Mouse (Mus musculus): ENCODE results near the gene Spty2d1. TPM values are rescaled to one million over a fixed set of nuclear protein-coding genes. Genes with fewer than 3 reads are reported as not detected.
"Not testable (repeated sequence)": the region's sequence is repeated elsewhere in the genome, so short reads cannot be mapped to it uniquely, and the experiment has no call there.

The Spty2d1 gene
- total and polyA plus RNA-seq, 2 experiments from 2014 or later, result 4.7 to 8.8 TPM

GRCm38 (mm10) chr7:47035426-47035825 lies 27.2 kb upstream of the Spty2d1 start:
- H3K9me3 ChIP-seq (ENCODE audit: low read length), result no peaks in the 10 kb centered on the region
- no peak for TF ChIP-seq CTCF (IDR thresholded peaks at IDR 0.05)
- no peak overlapping the region for H3K9ac ChIP-seq (replicated peaks; ENCODE audit: low read length, poor library complexity, severe bottlenecking)
- ATAC-seq (ENCODE audit: low FRiP score) (no peak), DNase-seq (ENCODE audit: low spot score) (no peak)
- no peaks in the 10 kb centered on the region for H3K36me3 ChIP-seq (ENCODE audit: insufficient read depth, low read length)
- WGBS, result 83% methylated on average over 8 of the region's 8 CpGs
- no peak overlapping the region for H3K4me2 ChIP-seq (ENCODE audit: low read depth, low read length, poor library complexity, severe bottlenecking)
- H3K4me3 ChIP-seq (ENCODE audit: low read depth, low read length), result no peak overlapping the region
- no peak overlapping the region for H3K27ac ChIP-seq (ENCODE audit: low read depth, low read length)
- no peaks in the 10 kb centered on the region for H3K27me3 ChIP-seq (ENCODE audit: insufficient read depth, low read length)
- H3K4me1 ChIP-seq (ENCODE audit: insufficient read depth, low read length), result no peaks in the 10 kb centered on the region

DNA sequence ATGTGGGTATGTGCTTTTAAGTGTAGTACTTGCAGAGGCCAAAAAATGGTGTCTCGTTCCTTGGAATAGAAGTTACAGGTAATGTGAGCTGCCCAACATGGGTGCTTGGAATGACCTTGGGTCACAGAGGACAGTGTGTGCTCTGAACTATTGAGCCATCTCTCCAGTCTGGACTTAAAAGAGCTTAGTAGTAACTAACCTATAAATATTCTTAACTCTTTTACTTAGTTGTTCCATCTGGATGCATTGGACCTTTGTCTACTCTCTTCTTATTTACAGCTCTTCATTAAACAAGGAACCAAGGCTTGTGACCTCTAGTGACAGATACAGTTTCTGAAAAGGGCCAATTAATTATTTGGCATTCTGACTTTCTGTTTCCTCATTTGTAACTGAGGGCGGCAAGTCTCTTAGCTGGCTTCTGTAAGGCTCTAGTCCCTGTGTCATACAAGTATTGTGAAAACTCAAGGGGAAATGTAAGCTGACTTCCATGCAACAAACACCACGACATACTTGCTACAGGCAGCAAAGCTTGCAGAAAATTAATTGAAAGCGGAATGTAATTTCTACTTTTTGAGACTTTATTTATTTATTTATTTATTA lies 26.7 kb upstream of the Spty2d1 start:
- H3K9ac ChIP-seq (replicated peaks; ENCODE audit: low read length, poor library complexity, severe bottlenecking), result no peak overlapping the region
- DNase-seq (ENCODE audit: low spot score), result no peak
- no peaks in the 10 kb centered on the region for H3K4me1 ChIP-seq (ENCODE audit: insufficient read depth, low read length)
- H3K9me3 ChIP-seq (ENCODE audit: low read length), result no peaks in the 10 kb centered on the region
- 92% methylated on average over 4 of the region's 4 CpGs for WGBS
- H3K4me2 ChIP-seq (ENCODE audit: low read depth, low read length, poor library complexity, severe bottlenecking), result no peak overlapping the region
- no peak for ATAC-seq (ENCODE audit: low FRiP score)
- no peaks in the 10 kb centered on the region for H3K36me3 ChIP-seq (ENCODE audit: insufficient read depth, low read length)
- TF ChIP-seq CTCF (IDR thresholded peaks at IDR 0.05), result no peak
- H3K4me3 ChIP-seq (ENCODE audit: low read depth, low read length), result no peak overlapping the region
- no peaks in the 10 kb centered on the region for H3K27me3 ChIP-seq (ENCODE audit: insufficient read depth, low read length)
- no peak overlapping the region for H3K27ac ChIP-seq (ENCODE audit: low read depth, low read length)

GRCm38 (mm10) chr7:47031371-47031770 lies 23.2 kb upstream of the Spty2d1 start:
- Histone ChIP-seq H3K9me3 (ENCODE audit: low read length) (no peaks in the 10 kb centered on the region), H3K36me3 (ENCODE audit: insufficient read depth, low read length) (no peaks in the 10 kb centered on the region), H3K27ac (ENCODE audit: low read depth, low read length) (no peak overlapping the region), H3K4me3 (ENCODE audit: low read depth, low read length) (no peak overlapping the region), H3K27me3 (ENCODE audit: insufficient read depth, low read length) (no peaks in the 10 kb centered on the region), H3K4me1 (ENCODE audit: insufficient read depth, low read length) (no peaks in the 10 kb centered on the region), H3K4me2 (ENCODE audit: low read depth, low read length, poor library complexity, severe bottlenecking) (no peak overlapping the region), H3K9ac (replicated peaks; ENCODE audit: low read length, poor library complexity, severe bottlenecking) (no peak overlapping the region)
- 77% methylated on average over 4 of the region's 4 CpGs for WGBS
- DNase-seq (ENCODE audit: low spot score), result no peak
- no peak for TF ChIP-seq CTCF (IDR thresholded peaks at IDR 0.05)
- ATAC-seq (ENCODE audit: low FRiP score), result no peak

DNA sequence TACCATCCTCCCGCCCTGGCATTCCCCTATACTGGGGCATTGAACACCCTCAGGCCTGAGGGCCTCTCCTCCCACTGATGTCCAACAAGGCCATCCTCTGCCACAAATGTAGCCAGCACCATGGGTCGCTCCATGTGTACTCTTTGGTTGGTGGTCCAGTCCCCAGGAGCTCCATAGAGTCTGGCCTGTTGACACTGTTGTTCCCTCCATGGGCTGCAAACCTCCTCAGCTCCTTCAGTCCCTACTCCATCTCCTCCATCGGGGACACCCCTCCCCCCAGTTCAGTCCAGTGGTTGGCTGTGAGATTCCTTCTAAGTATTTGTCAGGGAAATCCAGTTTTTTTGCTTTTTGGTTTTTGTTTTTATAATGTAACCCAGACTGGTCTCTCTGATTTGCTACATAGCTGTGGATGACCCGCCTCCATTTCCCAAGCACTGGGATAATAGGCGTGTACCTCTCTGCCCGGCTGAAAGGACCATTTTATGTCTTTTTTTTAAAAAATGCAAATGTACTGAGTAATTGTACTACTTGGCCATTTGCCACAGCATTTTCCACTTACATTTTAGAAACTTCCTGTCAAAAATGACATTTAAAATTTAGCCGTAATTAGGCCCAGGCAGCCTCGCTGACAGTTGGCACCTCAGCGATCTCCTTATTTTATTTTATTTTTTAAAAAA lies 22.4 kb upstream of the Spty2d1 start:
- TF ChIP-seq CTCF (IDR thresholded peaks at IDR 0.05), result no peak
- Histone ChIP-seq H3K27ac (ENCODE audit: low read depth, low read length) (no peak overlapping the region), H3K9ac (replicated peaks; ENCODE audit: low read length, poor library complexity, severe bottlenecking) (no peak overlapping the region), H3K4me2 (ENCODE audit: low read depth, low read length, poor library complexity, severe bottlenecking) (no peak overlapping the region), H3K9me3 (ENCODE audit: low read length) (no peaks in the 10 kb centered on the region), H3K36me3 (ENCODE audit: insufficient read depth, low read length) (no peaks in the 10 kb centered on the region), H3K4me1 (ENCODE audit: insufficient read depth, low read length) (no peaks in the 10 kb centered on the region), H3K27me3 (ENCODE audit: insufficient read depth, low read length) (no peaks in the 10 kb centered on the region), H3K4me3 (ENCODE audit: low read depth, low read length) (no peak overlapping the region)
- DNase-seq (ENCODE audit: low spot score) (no peak), ATAC-seq (ENCODE audit: low FRiP score) (no peak)
- 72% methylated on average over 9 of the region's 9 CpGs for WGBS

DNA sequence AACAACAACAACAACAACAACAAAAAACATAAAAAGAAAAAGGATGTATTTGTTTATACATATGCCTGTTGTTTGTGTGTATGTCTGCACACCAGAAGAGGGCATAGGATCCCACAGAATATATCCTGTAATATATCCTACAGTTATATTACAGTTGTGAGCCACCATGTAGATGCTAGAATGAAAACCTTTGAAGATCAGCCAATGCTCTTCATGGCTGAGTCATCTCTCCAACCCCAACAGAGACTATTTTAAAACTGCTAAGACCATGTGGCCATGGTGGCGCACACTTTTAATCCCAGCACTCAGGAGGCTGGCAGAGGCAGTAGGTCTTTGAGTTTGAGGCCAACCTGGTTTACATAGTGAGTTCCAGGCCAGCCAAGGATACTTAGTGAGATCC lies 19.3 kb upstream of the Spty2d1 start:
- DNase-seq (ENCODE audit: low spot score), result no peak

DNA sequence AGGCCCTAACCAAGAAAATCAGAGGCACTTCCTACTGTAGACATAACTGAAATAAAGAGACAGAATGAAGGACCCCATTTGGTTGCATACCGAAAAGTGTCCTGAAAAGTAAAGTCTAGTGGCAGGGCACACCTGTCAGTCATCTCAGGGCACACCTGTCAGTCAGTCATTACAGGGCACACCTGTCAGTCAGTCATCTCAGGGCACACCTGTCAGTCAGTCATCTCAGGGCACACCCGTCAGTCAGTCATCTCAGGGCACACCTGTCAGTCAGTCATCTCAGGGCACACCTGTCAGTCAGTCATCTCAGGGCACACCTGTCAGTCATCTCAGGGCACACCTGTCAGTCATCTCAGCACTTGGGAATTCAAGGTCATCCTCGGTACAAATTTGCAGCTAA lies 18.7 kb upstream of the Spty2d1 start:
- not testable (repeated sequence) for H3K9ac ChIP-seq (replicated peaks; ENCODE audit: low read length, poor library complexity, severe bottlenecking); ATAC-seq (ENCODE audit: low FRiP score); H3K27ac ChIP-seq (ENCODE audit: low read depth, low read length); H3K4me2 ChIP-seq (ENCODE audit: low read depth, low read length, poor library complexity, severe bottlenecking); H3K36me3 ChIP-seq (ENCODE audit: insufficient read depth, low read length); H3K4me3 ChIP-seq (ENCODE audit: low read depth, low read length); H3K27me3 ChIP-seq (ENCODE audit: insufficient read depth, low read length); H3K4me1 ChIP-seq (ENCODE audit: insufficient read depth, low read length); DNase-seq (ENCODE audit: low spot score); H3K9me3 ChIP-seq (ENCODE audit: low read length)
- WGBS, result 84% methylated on average over 3 of the region's 3 CpGs

More for the DNA sequence above, 19.3 kb upstream of the Spty2d1 start:
- ATAC-seq (ENCODE audit: low FRiP score), result no peak
- Histone ChIP-seq H3K9ac (replicated peaks; ENCODE audit: low read length, poor library complexity, severe bottlenecking) (no peak overlapping the region), H3K27ac (ENCODE audit: low read depth, low read length) (no peak overlapping the region), H3K27me3 (ENCODE audit: insufficient read depth, low read length) (no peaks in the 10 kb centered on the region), H3K4me3 (ENCODE audit: low read depth, low read length) (no peak overlapping the region), H3K9me3 (ENCODE audit: low read length) (no peaks in the 10 kb centered on the region), H3K4me1 (ENCODE audit: insufficient read depth, low read length) (no peaks in the 10 kb centered on the region), H3K36me3 (ENCODE audit: insufficient read depth, low read length) (no peaks in the 10 kb centered on the region), H3K4me2 (ENCODE audit: low read depth, low read length, poor library complexity, severe bottlenecking) (no peak overlapping the region)
- WGBS, result 97% methylated on average over 1 of the region's 1 CpGs
- TF ChIP-seq CTCF (IDR thresholded peaks at IDR 0.05), result no peak

Measured in midbrain, postnatal 0 days (tissue).